Mouse (Mus musculus): ENCODE results near the gene Tubg2. TPM values are rescaled to one million over a fixed set of nuclear protein-coding genes. Genes with fewer than 3 reads are reported as not detected.

Tubg2 gene
- polyA plus RNA-seq, 1 experiment from 2014 or later, result 34.6 TPM

DNA sequence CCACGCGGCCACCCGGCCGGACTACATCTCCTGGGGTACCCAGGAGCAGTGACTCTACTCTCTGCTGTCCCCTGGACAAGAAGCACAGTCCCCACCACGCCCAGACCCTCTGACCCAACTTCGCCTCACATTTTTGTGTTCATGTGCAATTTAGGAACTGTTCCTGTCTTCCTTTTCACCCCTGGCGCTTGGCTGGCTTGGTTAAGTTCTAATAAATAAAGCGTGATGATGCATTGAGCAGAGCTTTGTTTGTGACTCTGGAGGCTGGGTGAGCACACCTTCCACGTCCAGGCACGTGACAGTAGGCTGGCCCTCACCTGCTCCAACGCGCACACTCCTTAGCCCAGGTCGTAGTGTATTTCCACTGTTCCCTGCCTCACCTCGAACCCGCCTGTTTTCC, 5.8 kb downstream of the Tubg2 start:
- Histone ChIP-seq H3K27ac (no peak overlapping the region), H3K4me2 (no peak overlapping the region), H3K9me3 (no peaks in the 10 kb centered on the region), H3K9ac (no peak overlapping the region), H3K27me3 (peaks cover 86% of the 10 kb centered on the region), H3K4me3 (no peak overlapping the region), H3K36me3 (peaks cover 56% of the 10 kb centered on the region), H3K4me1 (replicated peaks) (peaks cover 15% of the 10 kb centered on the region)
- ATAC-seq (ENCODE audit: low FRiP score), result no peak
- 87% methylated on average over 15 of the region's 15 CpGs for WGBS

GRCm38 (mm10) chr11:101162301-101162700, 6.6 kb downstream of the Tubg2 start:
- ATAC-seq (ENCODE audit: low FRiP score), result no peak
- Histone ChIP-seq H3K27ac (no peak overlapping the region), H3K4me2 (no peak overlapping the region), H3K27me3 (peaks cover 91% of the 10 kb centered on the region), H3K9ac (no peak overlapping the region), H3K36me3 (peaks cover 64% of the 10 kb centered on the region), H3K4me3 (no peak overlapping the region), H3K9me3 (no peaks in the 10 kb centered on the region), H3K4me1 (replicated peaks) (peaks cover 12% of the 10 kb centered on the region)
- 49% methylated on average over 5 of the region's 5 CpGs for WGBS

DNA sequence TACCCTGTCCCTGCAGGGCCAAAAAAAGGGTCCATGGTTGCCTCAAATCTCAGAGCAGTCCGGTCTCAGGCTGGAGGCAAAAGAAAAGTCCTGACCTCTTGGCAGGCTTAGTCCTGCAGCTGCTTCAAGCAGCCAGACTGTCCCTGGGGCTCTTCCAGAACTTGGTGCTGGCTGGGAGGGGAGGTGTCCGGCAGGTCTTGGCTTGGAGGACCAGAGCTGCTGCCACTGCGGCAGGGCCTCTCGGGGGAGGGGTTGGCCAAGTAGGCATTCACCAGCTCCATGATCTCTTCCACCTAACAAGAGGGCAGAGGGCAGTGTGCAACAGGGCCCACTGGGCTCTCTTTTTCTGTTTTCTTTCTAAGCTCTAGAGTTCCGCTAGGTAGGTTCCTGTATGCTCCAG, 7.1 kb downstream of the Tubg2 start:
- Histone ChIP-seq H3K4me2 (no peak overlapping the region), H3K4me1 (replicated peaks) (peaks cover 12% of the 10 kb centered on the region), H3K4me3 (no peak overlapping the region), H3K36me3 (peaks cover 68% of the 10 kb centered on the region), H3K9me3 (no peaks in the 10 kb centered on the region), H3K27me3 (peaks cover 91% of the 10 kb centered on the region), H3K9ac (no peak overlapping the region), H3K27ac (no peak overlapping the region)
- ATAC-seq (ENCODE audit: low FRiP score), result no peak
- 62% methylated on average over 5 of the region's 5 CpGs for WGBS

DNA sequence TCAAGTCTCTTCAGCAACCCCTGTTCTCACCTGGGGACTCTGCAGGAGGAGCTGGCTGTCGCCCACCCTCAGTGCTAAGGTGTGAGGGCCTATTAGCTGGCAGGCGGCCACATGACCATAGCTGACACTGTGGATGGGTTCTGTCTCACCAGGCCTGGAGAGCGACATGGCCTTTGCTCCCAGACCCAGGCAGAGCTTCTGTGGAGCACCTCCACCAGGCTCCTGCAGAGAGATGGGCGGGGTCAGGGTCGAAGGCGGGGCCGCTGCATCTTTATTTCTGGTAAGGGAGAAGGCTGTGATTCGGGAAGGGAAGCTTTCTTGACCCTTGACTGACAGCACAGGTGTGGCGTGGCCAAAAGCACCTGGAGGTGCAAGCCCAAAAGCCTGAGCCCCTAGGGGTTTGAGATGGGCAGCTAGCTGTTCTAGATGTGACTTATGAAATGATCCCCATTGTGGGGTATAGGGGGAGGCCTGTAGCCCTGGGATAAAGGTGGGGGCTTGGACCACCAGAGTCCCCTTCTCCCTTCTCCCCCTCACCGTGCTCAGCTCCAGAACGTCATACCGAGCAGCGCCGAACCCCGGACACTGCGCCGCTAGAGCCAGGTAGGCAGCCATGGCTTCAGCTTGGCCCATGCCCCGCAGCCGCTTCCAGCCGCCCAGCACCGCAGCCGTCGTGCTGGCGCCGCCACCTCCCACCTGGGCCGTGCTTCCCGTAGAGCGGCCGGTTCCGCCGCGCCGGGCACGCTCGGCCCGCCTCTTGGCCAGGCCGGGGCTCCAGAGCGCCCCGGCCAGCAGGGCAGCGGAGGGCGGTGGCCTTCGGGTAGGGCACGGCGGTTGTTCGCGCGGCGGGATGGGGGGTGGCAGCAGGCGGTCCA, 8.0 kb downstream of the Tubg2 start:
- no peaks in the 10 kb centered on the region for H3K9me3 ChIP-seq
- H3K9ac ChIP-seq, result peak overlapping the region; percentile 46
- H3K4me1 ChIP-seq (replicated peaks), result peaks cover 18% of the 10 kb centered on the region
- H3K27ac ChIP-seq, result no peak overlapping the region
- peaks cover 91% of the 10 kb centered on the region for H3K27me3 ChIP-seq
- no peak for ATAC-seq (ENCODE audit: low FRiP score)
- WGBS, result 14% methylated on average over 43 of the region's 49 CpGs
- H3K36me3 ChIP-seq, result peaks cover 69% of the 10 kb centered on the region
- peak overlapping the region; percentile 21 for H3K4me3 ChIP-seq
- peak overlapping the region; percentile 45 for H3K4me2 ChIP-seq

DNA sequence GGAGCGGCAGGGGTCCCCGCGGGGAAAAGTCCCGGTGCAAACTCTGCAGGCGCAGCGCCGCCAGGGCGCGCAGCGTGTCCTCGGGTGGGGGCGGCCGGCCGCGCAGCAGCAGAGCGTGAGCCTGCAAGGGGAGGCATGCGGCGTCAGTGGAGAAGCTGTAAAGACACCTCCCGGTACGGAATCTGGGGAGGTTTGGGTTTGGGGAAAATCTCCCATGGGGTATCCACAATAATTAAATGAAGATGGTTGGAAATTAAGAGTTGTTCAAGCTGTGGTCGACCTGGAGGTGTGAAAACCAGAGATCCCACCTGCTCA, 8.6 kb downstream of the Tubg2 start:
- peaks cover 66% of the 10 kb centered on the region for H3K36me3 ChIP-seq

GRCm38 (mm10) chr11:101164677-101165580, 9.2 kb downstream of the Tubg2 start:
- peak overlapping the region; percentile 21; the same call in 1 of the 2 replicates for H3K4me3 ChIP-seq
- H3K4me1 ChIP-seq (replicated peaks), result peaks cover 30% of the 10 kb centered on the region
- WGBS, result 18% methylated on average over 35 of the region's 35 CpGs
- H3K4me2 ChIP-seq, result no peak overlapping the region; the same call in 1 of the 2 replicates
- no peak for ATAC-seq (ENCODE audit: low FRiP score)
- peaks cover 91% of the 10 kb centered on the region for H3K27me3 ChIP-seq
- no peaks in the 10 kb centered on the region for H3K9me3 ChIP-seq
- no peak overlapping the region for H3K27ac ChIP-seq
- H3K9ac ChIP-seq, result no peak overlapping the region
- H3K36me3 ChIP-seq, result peaks cover 66% of the 10 kb centered on the region

More for the DNA sequence above, 8.6 kb downstream of the Tubg2 start:
- Histone ChIP-seq H3K4me1 (replicated peaks) (peaks cover 24% of the 10 kb centered on the region), H3K4me2 (peak overlapping the region; percentile 45), H3K27me3 (peaks cover 91% of the 10 kb centered on the region), H3K9me3 (no peaks in the 10 kb centered on the region), H3K9ac (peak overlapping the region; percentile 46), H3K4me3 (peak overlapping the region; percentile 21), H3K27ac (no peak overlapping the region)
- 7% methylated on average over 21 of the region's 21 CpGs for WGBS
- no peak for ATAC-seq (ENCODE audit: low FRiP score)

DNA sequence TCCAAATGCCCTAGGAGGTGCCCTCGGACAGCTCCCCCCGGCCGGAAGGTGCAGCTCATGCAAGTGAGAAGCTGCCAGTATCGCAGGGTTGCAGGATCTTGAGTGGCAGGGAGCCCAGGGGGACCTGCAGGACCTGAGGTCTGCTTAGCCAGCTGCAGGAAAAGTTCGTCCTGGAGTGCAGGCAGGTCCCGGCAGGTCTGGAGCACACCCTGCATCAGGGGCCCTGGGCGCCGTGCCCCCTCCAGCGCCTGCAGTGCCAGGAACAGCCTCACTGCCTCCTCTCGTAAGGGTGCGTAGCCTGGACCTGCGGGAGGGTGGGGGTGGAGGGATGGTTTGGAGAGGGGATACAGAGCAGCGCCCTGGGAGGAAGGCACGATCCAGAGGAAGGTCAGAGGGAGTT, 10.7 kb downstream of the Tubg2 start:
- WGBS, result 40% methylated on average over 14 of the region's 14 CpGs
- H3K9ac ChIP-seq, result no peak overlapping the region
- H3K4me2 ChIP-seq, result no peak overlapping the region
- no peak overlapping the region for H3K4me3 ChIP-seq
- H3K27ac ChIP-seq, result no peak overlapping the region
- H3K36me3 ChIP-seq, result peaks cover 60% of the 10 kb centered on the region
- H3K4me1 ChIP-seq (replicated peaks), result peaks cover 40% of the 10 kb centered on the region
- no peak for ATAC-seq (ENCODE audit: low FRiP score)
- H3K9me3 ChIP-seq, result no peaks in the 10 kb centered on the region
- H3K27me3 ChIP-seq, result peaks cover 91% of the 10 kb centered on the region

DNA sequence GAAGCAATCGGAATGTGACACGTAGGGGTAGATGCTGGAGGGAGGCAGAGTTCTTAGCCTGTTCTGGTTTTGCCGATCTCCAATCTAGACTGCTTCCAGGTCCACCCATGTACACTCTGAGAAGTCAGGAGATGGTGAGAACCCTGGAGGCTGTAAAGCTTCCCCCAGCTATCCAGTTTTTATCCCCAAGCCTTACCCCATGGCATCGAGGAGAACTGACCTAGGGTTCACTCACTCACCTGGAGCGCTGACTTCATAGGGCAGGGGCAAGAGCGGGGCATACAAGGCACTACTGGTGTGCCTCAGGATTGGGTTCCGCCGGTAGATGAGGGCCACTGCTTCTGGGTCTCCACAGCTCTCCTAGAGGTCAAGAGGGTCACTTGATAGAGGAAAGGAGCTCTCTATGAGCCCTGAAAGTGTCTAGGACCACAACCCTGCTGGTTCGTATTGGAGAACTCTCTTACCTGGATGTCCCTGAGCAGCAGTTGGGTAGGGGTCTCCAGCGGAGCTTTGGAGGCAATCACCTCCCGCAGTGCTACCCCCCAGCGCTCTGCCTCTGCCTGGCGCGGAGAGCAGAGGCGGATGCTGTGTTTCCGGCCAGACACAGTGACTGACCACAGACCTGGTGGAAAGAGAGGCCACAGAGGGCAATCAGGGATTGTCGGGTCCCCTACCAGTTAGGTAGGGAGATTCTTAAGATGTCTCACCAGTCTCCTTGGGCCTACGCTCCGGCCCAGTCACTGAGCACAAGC, 11.7 kb downstream of the Tubg2 start:
- Histone ChIP-seq H3K36me3 (peaks cover 49% of the 10 kb centered on the region), H3K4me1 (replicated peaks) (peaks cover 49% of the 10 kb centered on the region)
- 44% methylated on average over 19 of the region's 19 CpGs for WGBS

GRCm38 (mm10) chr11:101167963-101168300, 12.2 kb downstream of the Tubg2 start:
- no peak overlapping the region for H3K9ac ChIP-seq
- H3K4me2 ChIP-seq, result no peak overlapping the region
- H3K27me3 ChIP-seq, result peaks cover 77% of the 10 kb centered on the region
- H3K4me1 ChIP-seq (replicated peaks), result peaks cover 54% of the 10 kb centered on the region
- no peak overlapping the region for H3K27ac ChIP-seq
- H3K4me3 ChIP-seq, result no peak overlapping the region
- peaks cover 45% of the 10 kb centered on the region for H3K36me3 ChIP-seq
- H3K9me3 ChIP-seq, result no peaks in the 10 kb centered on the region
- WGBS, result 46% methylated on average over 8 of the region's 8 CpGs
- ATAC-seq (ENCODE audit: low FRiP score), result no peak

More for the DNA sequence above, 11.7 kb downstream of the Tubg2 start:
- ATAC-seq (ENCODE audit: low FRiP score), result no peak
- peaks cover 81% of the 10 kb centered on the region for H3K27me3 ChIP-seq
- H3K4me2 ChIP-seq, result no peak overlapping the region
- no peaks in the 10 kb centered on the region for H3K9me3 ChIP-seq
- no peak overlapping the region for H3K9ac ChIP-seq
- H3K27ac ChIP-seq, result no peak overlapping the region
- H3K4me3 ChIP-seq, result no peak overlapping the region

DNA sequence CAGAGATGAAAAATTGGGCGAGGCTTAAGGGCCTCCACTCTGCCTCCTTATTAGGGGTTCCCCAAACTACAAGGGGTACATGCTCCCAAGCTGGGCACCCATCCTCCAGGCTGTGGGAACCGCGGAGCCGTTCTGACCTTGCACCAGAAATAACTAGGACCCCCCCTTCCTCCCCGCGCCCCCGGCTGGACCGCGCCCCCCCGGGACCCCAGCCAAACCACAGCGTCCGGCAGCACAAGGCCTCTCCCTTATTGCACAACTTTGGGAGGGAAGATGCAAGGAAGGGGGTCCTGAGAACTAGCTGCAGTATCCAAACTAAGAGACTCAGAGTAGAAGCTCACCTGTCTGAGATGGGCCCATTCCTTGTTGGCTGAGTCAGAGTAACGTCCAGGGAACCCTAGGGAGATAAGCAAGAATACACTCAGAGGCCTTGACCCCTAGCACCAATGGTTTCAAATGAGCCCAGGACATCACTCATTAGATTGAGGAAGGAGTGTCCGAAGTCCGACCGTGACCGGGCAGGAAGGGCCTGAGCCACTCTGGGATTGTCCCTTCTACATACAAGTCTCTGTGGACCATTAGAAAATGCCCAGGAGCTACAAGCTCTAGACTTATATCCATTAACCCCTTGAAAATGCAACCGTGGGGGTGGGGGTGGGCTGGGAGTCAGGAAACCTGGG, 12.7 kb downstream of the Tubg2 start:
- WGBS, result 58% methylated on average over 18 of the region's 18 CpGs
- Histone ChIP-seq H3K9me3 (no peaks in the 10 kb centered on the region), H3K27ac (no peak overlapping the region), H3K4me1 (replicated peaks) (peaks cover 59% of the 10 kb centered on the region), H3K9ac (no peak overlapping the region), H3K36me3 (peaks cover 40% of the 10 kb centered on the region), H3K4me3 (peak overlapping the region; percentile 76), H3K27me3 (peaks cover 77% of the 10 kb centered on the region), H3K4me2 (peak overlapping the region; percentile 91)
- no peak for ATAC-seq (ENCODE audit: low FRiP score)

DNA sequence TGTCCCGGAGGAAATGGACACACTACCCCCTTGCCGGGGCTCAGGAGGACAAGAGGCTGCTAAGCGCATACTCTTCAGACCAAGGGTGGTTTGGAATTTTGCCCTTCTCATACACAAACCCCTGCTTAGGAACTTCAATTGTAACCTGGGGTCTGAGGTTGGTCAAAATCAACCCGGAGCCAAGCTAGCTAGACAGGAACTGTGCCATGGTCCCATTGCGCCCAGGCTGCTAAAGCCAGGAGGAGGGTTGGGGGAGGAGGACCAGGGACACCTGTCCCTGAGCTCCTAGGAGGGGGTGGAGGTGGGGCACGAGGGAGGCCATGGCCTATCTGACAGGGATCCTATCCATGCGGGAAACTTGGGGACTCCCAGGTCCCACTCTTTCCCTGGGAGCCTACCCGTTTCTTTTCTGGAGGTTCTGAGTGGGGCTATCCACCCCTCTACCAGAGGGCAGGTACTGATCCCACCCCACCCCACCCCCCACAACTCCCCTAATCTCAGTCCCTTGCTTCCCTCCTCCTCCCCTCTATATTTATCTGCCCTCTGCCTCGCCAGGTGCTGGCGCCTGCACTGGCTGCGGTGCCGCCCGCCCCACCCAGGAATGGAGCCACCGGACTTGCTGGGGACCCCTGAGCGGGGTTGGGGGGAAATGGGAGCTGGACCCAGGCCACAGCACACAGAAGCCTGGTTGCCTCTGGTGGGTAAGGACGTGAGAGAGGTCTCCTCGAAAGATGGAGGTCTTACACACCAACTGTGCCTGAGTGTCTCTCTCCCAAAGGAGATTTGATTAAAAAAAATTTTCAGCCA, 13.8 kb downstream of the Tubg2 start:
- peak overlapping the region; percentile 76 for H3K4me3 ChIP-seq
- peaks cover 63% of the 10 kb centered on the region for H3K4me1 ChIP-seq (replicated peaks)
- H3K9ac ChIP-seq, result peak overlapping the region; percentile 83
- H3K9me3 ChIP-seq, result no peaks in the 10 kb centered on the region
- peaks cover 31% of the 10 kb centered on the region for H3K36me3 ChIP-seq
- no peak overlapping the region for H3K27ac ChIP-seq
- WGBS, result 14% methylated on average over 17 of the region's 17 CpGs
- peaks cover 72% of the 10 kb centered on the region for H3K27me3 ChIP-seq
- H3K4me2 ChIP-seq, result peak overlapping the region; percentile 91
- ATAC-seq (ENCODE audit: low FRiP score), result no peak

Measured in hindbrain, embryonic 13.5 days (tissue).